Mouse (Mus musculus): ENCODE results near the gene Fam214a. TPM values are rescaled to one million over a fixed set of nuclear protein-coding genes. Genes with fewer than 3 reads are reported as not detected.

Fam214a gene
- polyA plus RNA-seq, 1 experiment from 2014 or later: 11.1 TPM

DNA sequence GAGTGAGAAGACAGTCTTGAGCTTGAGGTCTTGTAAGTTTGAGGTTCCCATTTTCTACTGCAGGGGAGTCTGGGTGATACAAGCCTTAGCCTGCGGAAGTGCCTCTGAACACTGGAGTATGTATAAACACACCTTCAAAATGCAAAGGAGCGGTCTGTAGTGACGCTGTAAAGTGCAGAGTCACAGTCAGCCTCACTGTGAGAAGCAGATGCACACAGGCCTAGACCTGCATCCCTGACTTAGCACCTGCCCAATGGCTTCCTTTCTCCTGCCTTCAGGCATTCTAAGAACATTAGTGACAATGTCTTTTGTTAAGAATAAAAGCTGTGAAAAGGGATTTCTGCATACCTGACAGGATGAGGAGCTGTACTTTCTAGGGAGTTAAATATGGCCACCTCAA is 66.9 kb downstream of the Fam214a start:
- Histone ChIP-seq H3K9ac (no peak overlapping the region), H3K36me3 (peaks cover 14% of the 10 kb centered on the region), H3K4me1 (no peaks in the 10 kb centered on the region), H3K4me2 (no peak overlapping the region), H3K27ac (no peak overlapping the region), H3K4me3 (no peak overlapping the region), H3K27me3 (no peaks in the 10 kb centered on the region), H3K9me3 (no peaks in the 10 kb centered on the region)
- ATAC-seq (ENCODE audit: insufficient number of reproducible peaks, low FRiP score, low TSS enrichment, low read depth): no peak
- WGBS: 80% methylated on average over 3 of the region's 3 CpGs

DNA sequence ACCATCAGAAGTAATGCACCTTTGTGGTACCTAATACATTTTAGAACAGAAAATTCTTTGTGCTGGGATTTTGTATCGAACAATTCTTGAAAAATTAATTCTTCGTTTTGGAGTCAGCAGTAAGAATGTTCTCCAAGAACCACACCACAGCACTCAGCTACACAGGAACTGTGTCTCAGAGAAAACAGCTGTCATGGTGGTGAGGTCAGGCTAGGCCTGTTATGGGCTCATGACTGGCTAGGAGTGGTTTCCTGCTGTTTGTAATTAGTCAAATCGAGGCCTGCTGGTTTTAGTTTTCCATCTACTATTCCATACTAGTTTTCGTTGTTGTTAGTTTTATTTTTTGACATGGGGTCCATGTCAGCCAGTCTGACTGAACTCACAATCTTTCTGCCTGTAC is 67.9 kb downstream of the Fam214a start:
- Histone ChIP-seq H3K36me3 (peaks cover 14% of the 10 kb centered on the region), H3K9ac (no peak overlapping the region), H3K27ac (no peak overlapping the region), H3K4me1 (no peaks in the 10 kb centered on the region), H3K27me3 (no peaks in the 10 kb centered on the region), H3K4me3 (no peak overlapping the region), H3K9me3 (no peaks in the 10 kb centered on the region), H3K4me2 (no peak overlapping the region)
- no peak for ATAC-seq (ENCODE audit: insufficient number of reproducible peaks, low FRiP score, low TSS enrichment, low read depth)
- WGBS: 54% methylated on average over 4 of the region's 4 CpGs

DNA sequence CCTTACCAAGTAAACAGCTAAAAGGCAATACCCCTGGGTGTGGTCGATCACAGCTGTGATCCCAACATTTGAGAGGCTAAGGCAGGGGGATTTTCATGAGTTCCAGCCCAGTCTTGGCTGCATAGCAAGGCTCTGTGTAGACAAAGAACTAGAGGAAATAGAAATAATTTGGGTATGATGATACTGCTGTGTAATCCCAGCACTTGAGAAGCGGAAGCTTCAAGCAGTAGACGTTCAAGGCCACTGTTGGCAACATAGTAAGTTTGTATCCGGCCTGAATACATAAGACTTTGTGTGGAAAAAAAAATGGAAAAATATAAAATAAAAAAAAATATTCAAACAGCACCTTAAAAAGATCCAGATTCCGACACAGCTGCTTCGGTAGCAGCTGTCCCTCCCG is 69.9 kb downstream of the Fam214a start:
- no peak overlapping the region for H3K9ac ChIP-seq
- 66% methylated on average over 7 of the region's 7 CpGs for WGBS
- no peak for ATAC-seq (ENCODE audit: insufficient number of reproducible peaks, low FRiP score, low TSS enrichment, low read depth)
- H3K4me2 ChIP-seq: no peak overlapping the region
- H3K27ac ChIP-seq: 0 out of 2 replicates have a peak overlapping the region, but pooled peaks have one; percentile 2
- no peaks in the 10 kb centered on the region for H3K27me3 ChIP-seq
- no peaks in the 10 kb centered on the region for H3K9me3 ChIP-seq
- H3K4me1 ChIP-seq: no peaks in the 10 kb centered on the region
- no peak overlapping the region for H3K4me3 ChIP-seq
- H3K36me3 ChIP-seq: peaks cover 9% of the 10 kb centered on the region

DNA sequence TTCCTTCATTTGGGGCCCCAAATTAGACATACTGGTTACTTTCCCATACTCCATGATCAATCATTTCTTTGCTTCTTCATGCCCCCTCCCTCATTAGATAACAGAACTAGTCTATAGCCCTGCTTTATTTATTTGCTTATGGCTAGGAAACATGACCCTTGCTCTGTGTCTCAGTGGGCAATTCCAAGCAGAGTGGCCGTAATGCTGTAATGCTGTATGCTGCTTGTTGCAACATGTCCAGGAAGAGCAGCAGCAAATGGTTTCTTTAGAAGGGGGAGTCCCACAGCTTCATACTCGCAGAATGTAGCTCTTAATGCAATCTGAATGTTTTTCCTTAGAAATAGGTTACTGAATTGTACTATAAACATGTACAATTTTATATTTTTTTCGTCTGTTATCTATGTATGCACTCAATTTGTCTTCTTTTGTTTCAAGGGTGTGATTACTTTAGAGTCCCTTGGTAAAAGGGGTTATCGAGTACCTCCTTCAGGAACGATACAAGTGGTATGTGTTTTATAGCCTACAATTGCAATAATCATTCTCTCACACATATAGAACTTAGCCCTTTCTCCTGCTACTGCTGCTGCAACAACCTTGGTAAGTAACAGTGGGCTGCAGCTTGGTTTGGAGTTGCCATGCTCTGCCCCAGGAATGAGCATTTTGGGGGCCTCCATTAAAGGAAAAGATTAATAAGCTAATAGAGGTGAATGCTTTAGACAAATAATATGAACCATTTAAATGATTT is 70.6 kb downstream of the Fam214a start:
- Histone ChIP-seq H3K9me3 (no peaks in the 10 kb centered on the region), H3K4me3 (no peak overlapping the region), H3K27ac (no peak overlapping the region), H3K9ac (no peak overlapping the region), H3K4me2 (no peak overlapping the region), H3K4me1 (no peaks in the 10 kb centered on the region), H3K36me3 (peaks cover 9% of the 10 kb centered on the region), H3K27me3 (no peaks in the 10 kb centered on the region)
- no peak for ATAC-seq (ENCODE audit: insufficient number of reproducible peaks, low FRiP score, low TSS enrichment, low read depth)
- WGBS: 50% methylated on average over 5 of the region's 5 CpGs

- ATAC-seq (ENCODE audit: insufficient number of reproducible peaks, low FRiP score, low TSS enrichment, low read depth): no peak
- Histone ChIP-seq H3K4me3 (no peak overlapping the region), H3K4me2 (no peak overlapping the region), H3K27me3 (no peaks in the 10 kb centered on the region), H3K27ac (no peak overlapping the region), H3K9me3 (no peaks in the 10 kb centered on the region), H3K4me1 (no peaks in the 10 kb centered on the region), H3K9ac (no peak overlapping the region), H3K36me3 (peaks cover 13% of the 10 kb centered on the region)
- 51% methylated on average over 7 of the region's 7 CpGs for WGBS
Measured at GRCm38 (mm10) chr9:75024089-75024488, 71.4 kb downstream of the Fam214a start.

DNA sequence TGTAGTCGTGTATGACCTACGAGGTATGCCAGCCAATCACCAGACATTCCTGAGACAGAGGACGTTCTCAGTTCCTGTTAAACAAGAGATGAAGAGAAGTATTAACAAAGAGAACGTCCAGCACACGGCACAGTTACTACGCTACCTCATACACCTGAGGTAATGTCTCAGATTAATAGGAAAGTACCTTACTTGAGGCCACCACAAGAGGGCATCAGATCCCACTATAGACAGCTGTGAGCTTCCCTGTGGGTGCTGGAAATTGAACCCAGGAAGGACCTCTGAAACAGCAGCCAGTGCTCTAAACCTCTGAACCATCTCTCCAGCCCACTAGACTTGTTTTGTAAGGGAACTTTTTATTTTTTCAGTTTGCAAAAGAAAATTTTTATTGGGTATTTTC is 73.0 kb downstream of the Fam214a start:
- Histone ChIP-seq H3K27ac (no peak overlapping the region), H3K9me3 (no peaks in the 10 kb centered on the region), H3K4me2 (no peak overlapping the region), H3K4me1 (no peaks in the 10 kb centered on the region), H3K4me3 (no peak overlapping the region), H3K36me3 (peaks cover 6% of the 10 kb centered on the region; the same call in 1 of the 2 replicates), H3K9ac (no peak overlapping the region), H3K27me3 (no peaks in the 10 kb centered on the region)
- ATAC-seq (ENCODE audit: insufficient number of reproducible peaks, low FRiP score, low TSS enrichment, low read depth): no peak
- 77% methylated on average over 6 of the region's 6 CpGs for WGBS

GRCm38 (mm10) chr9:75032408-75032807 is 79.7 kb downstream of the Fam214a start:
- no peaks in the 10 kb centered on the region for H3K27me3 ChIP-seq
- no peak overlapping the region for H3K9ac ChIP-seq
- H3K9me3 ChIP-seq: no peaks in the 10 kb centered on the region
- ATAC-seq (ENCODE audit: insufficient number of reproducible peaks, low FRiP score, low TSS enrichment, low read depth): no peak
- H3K4me1 ChIP-seq: no peaks in the 10 kb centered on the region
- peaks cover 6% of the 10 kb centered on the region; the same call in 1 of the 2 replicates for H3K36me3 ChIP-seq
- no peak overlapping the region for H3K4me3 ChIP-seq
- H3K27ac ChIP-seq: no peak overlapping the region
- H3K4me2 ChIP-seq: no peak overlapping the region
- WGBS: 89% methylated on average over 1 of the region's 1 CpGs

- ATAC-seq (ENCODE audit: insufficient number of reproducible peaks, low FRiP score, low TSS enrichment, low read depth): no peak
- no peak overlapping the region for H3K9ac ChIP-seq
- H3K27ac ChIP-seq: no peak overlapping the region
- WGBS: 58% methylated on average over 7 of the region's 7 CpGs
- no peaks in the 10 kb centered on the region for H3K4me1 ChIP-seq
- peaks cover 3% of the 10 kb centered on the region; the same call in 1 of the 2 replicates for H3K36me3 ChIP-seq
- no peaks in the 10 kb centered on the region for H3K27me3 ChIP-seq
- no peak overlapping the region for H3K4me2 ChIP-seq
- no peak overlapping the region for H3K4me3 ChIP-seq
- no peaks in the 10 kb centered on the region for H3K9me3 ChIP-seq
Measured at GRCm38 (mm10) chr9:75033141-75033540, 80.5 kb downstream of the Fam214a start.

- WGBS: 24% methylated on average over 1 of the region's 1 CpGs
Measured at GRCm38 (mm10) chr9:75034691-75035090, 82.0 kb downstream of the Fam214a start.

GRCm38 (mm10) chr9:75035944-75036343 is 83.3 kb downstream of the Fam214a start:
- H3K27ac ChIP-seq: no peak overlapping the region
- no peak for ATAC-seq (ENCODE audit: insufficient number of reproducible peaks, low FRiP score, low TSS enrichment, low read depth)
- H3K4me2 ChIP-seq: no peak overlapping the region
- no peaks in the 10 kb centered on the region; the same call in 1 of the 2 replicates for H3K36me3 ChIP-seq
- H3K4me3 ChIP-seq: no peak overlapping the region
- no peak overlapping the region for H3K9ac ChIP-seq
- H3K27me3 ChIP-seq: no peaks in the 10 kb centered on the region
- peaks cover 11% of the 10 kb centered on the region for H3K4me1 ChIP-seq
- WGBS: 78% methylated on average over 4 of the region's 4 CpGs
- no peaks in the 10 kb centered on the region for H3K9me3 ChIP-seq

More at GRCm38 (mm10) chr9:75034691-75035090, 82.0 kb downstream of the Fam214a start:
- Histone ChIP-seq H3K9ac (no peak overlapping the region), H3K4me2 (no peak overlapping the region), H3K36me3 (no peaks in the 10 kb centered on the region; the same call in 1 of the 2 replicates), H3K9me3 (no peaks in the 10 kb centered on the region), H3K4me3 (no peak overlapping the region), H3K27me3 (no peaks in the 10 kb centered on the region), H3K4me1 (peaks cover 9% of the 10 kb centered on the region), H3K27ac (no peak overlapping the region)
- no peak for ATAC-seq (ENCODE audit: insufficient number of reproducible peaks, low FRiP score, low TSS enrichment, low read depth)

DNA sequence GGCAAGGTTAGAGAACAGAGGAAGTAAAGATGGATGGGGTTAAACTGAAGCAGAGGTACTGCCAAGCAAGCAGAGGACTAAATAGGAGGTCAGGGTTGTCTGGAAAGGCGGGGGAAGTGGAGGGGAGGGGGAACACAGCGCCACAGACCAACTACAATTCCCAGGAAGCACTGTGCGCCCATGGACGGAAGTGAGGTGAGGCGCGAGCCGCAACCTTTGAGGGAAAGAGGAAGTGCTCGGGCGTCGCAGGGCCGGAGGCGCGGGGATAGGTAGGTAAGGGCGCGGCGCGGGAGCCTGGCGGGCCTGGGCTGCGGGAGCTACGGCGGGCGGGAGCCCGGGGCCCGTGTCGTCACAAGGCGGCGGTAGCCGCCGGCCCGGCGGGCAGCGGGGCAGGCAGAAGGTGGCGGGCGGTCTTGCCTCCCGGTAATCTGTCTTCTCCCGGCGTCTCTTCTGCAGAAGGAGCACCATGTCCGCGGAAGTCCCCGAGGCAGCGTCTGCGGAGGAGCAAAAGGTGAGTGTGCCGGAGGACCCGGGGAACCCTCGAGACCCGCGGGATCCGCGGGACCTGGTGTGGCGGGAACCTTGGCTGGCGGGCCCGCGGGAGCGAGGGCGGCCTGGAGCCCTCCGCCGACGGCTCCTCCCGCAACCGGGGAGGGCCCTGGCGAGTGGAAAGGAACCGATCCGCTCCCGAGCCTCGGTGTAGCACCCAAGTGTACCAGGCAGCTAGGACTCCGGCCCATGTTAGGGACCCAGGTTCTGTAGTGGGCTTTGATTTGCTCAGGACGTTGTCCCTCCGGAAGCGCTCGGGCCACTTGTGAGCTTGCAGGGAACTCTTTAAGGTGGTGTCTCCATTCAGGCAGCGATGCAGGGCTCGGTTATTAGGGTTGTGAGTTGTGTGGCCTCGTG is 85.0 kb downstream of the Fam214a start, which contains the start of gene Arpp19:
Gene Arpp19 (plus strand): TSS at position 164 of the 906 bp plus-strand sequence.
- Histone ChIP-seq H3K36me3 (0 out of 2 replicates have a peak, but pooled peaks cover 3% of the 10 kb centered on the region), H3K27ac (peak within 1 kb of the TSS; percentile 65), H3K9ac (peak within 1 kb of the TSS; percentile 84), H3K9me3 (no peaks in the 10 kb centered on the region), H3K4me2 (peak within 1 kb of the TSS; percentile 53), H3K4me3 (peak within 1 kb of the TSS; percentile 75), H3K27me3 (no peaks in the 10 kb centered on the region), H3K4me1 (peaks cover 11% of the 10 kb centered on the region)
- peak; percentile 91 for ATAC-seq (ENCODE audit: insufficient number of reproducible peaks, low FRiP score, low TSS enrichment, low read depth)
- WGBS: 0% methylated on average over 72 of the region's 73 CpGs

DNA sequence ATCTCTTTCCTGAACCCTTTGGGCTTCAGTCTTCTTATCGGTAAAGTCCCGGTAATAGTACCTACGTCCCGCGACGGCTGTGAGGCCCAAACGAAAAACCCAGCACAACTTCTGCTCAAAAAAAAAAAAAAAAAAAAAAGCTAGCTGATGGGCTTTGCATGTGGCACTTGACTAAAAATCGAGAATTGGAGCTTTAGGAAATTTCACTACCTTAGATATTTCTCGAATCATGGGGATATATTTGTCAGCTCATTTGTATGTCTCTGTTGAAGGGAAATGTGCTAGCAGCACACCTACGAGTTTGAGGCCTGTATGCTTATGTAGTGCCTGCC is 85.6 kb downstream of the Fam214a start:
- H3K27me3 ChIP-seq: no peaks in the 10 kb centered on the region
- WGBS: 1% methylated on average over 10 of the region's 10 CpGs
- H3K9me3 ChIP-seq: no peaks in the 10 kb centered on the region
- peak overlapping the region; percentile 75 for H3K4me3 ChIP-seq
- no peak overlapping the region for H3K27ac ChIP-seq
- peak overlapping the region; percentile 84 for H3K9ac ChIP-seq
- peaks cover 11% of the 10 kb centered on the region for H3K4me1 ChIP-seq
- H3K36me3 ChIP-seq: 0 out of 2 replicates have a peak, but pooled peaks cover 3% of the 10 kb centered on the region
- H3K4me2 ChIP-seq: peak overlapping the region; percentile 53
- ATAC-seq (ENCODE audit: insufficient number of reproducible peaks, low FRiP score, low TSS enrichment, low read depth): no peak

Measured in limb, embryonic 15.5 days (tissue).